In the genomic region with DNA sequence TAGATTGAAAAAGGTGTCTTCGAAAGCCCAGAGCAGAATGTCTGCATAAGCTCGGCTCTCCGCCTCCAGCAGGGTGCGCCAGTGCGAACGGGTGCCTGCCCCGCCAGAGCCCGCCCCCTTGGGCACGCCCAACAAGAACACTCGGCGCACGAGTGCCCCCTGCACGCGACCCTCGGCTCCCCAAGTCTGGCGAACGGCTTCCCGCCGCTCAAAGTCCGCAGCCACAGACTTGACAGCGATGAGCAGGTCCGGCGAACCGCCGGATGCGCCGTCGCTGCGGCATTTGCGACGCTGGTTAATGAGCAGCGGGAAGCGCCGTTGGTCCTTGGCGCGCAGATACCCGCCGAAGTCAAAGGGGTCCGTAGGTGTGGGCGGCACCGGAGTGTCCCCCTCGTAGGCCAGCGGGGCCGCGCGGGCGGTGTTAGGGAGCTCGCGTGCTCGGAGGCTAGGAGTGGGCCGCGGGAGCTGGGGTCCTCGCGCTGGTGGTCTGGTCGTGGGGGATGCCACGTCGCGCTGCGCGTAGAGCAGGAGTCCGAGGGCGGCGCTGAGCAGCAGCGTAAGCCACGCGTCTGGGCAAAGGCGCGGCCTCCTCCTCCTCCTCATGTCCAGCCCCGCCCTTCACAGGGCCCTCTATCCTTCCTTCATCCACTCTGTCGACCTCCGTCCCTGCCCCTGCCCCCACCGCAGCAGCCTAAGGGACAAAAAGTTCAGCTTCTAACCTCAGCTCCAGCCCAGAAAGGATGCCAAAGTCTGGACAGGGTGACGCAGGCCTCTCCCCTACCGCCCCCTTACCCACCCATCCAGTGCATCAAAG, we compare ENCODE assay signal across 8 mouse cellular contexts. TPM values are rescaled to one million over a fixed set of nuclear protein-coding genes. Genes with fewer than 3 reads are reported as not detected.
A peak's percentile ranks its signal among the peaks of the same experiment; 100 is the strongest.
DNase-seq lines count a peak whose midpoint lies in the region; ATAC-seq and TF ChIP-seq lines count a peak whose summit lies in the region.

No protein-coding gene starts in this region.

- peaks cover 18% of the 10 kb centered on the region for H3K4me1 ChIP-seq in hindbrain, embryonic 16.5 days (ENCODE audit: control insufficient read depth, insufficient read depth, low read depth, low read length)

- peak overlapping the region; percentile 69 for H3K27ac ChIP-seq in hindbrain, embryonic 16.5 days (ENCODE audit: low read depth, low read length)
- H3K27ac ChIP-seq in left cerebral cortex, adult 2 months: peak overlapping the region; percentile 76
- no peak overlapping the region for H3K27ac ChIP-seq in macrophage

- H3K9ac ChIP-seq in hindbrain, embryonic 16.5 days (ENCODE audit: low read depth, low read length): peak overlapping the region; percentile 76

- under 1% methylated on average over 70 of the region's 74 CpGs for WGBS in hindbrain, embryonic 16.5 days
- WGBS in macrophage (ENCODE audit: missing documents): 2% methylated on average over 74 of the region's 74 CpGs

- DNase-seq in ZHBTc4 (ENCODE audit: low read depth, low spot score): peak; percentile 95
- DNase-seq in cerebellum, postnatal 4 days (ENCODE audit: low spot score in 2 of 2): peak; percentile 84 to 94
- peak; percentile 88 for DNase-seq in gastrocnemius, adult 18-20 months (ENCODE audit: low spot score)
- DNase-seq in left cerebral cortex, adult 2 months (ENCODE audit: extremely low spot score in 1 of 2, low spot score in 2 of 2): peak; percentile 87 to 91
- peak; percentile 90 for DNase-seq in right cerebral cortex, adult 18-20 months
- peak; percentile 82 for DNase-seq in urinary bladder, adult 2 months (ENCODE audit: low spot score)

- H3K36me3 ChIP-seq in hindbrain, embryonic 16.5 days (ENCODE audit: control insufficient read depth, insufficient read depth, low read length): peaks cover 8% of the 10 kb centered on the region
- peaks cover 32% of the 10 kb centered on the region for H3K36me3 ChIP-seq in macrophage (ENCODE audit: inconsistent target)

- peak; percentile 81 for ATAC-seq in hindbrain, embryonic 16.5 days

- no peaks in the 10 kb centered on the region for H3K79me2 ChIP-seq in macrophage (ENCODE audit: inconsistent target)

- TF ChIP-seq CTCF in left cerebral cortex, adult 2 months (IDR thresholded peaks at IDR 0.05): peak; percentile 87

- peak overlapping the region; percentile 61 for H3K4me3 ChIP-seq in hindbrain, embryonic 16.5 days (ENCODE audit: low read length)
- H3K4me3 ChIP-seq in left cerebral cortex, adult 2 months: peak overlapping the region; percentile 65
- H3K4me3 ChIP-seq in macrophage (ENCODE audit: inconsistent target): peak overlapping the region; percentile 28; the same call in 1 of the 2 replicates

- intact Hi-C loops in left cerebral cortex, adult 2 months (cut with DNase I): no loop called here

- peak overlapping the region; percentile 95 for H3K4me2 ChIP-seq in hindbrain, embryonic 16.5 days (ENCODE audit: low read length)

- H3K9me3 ChIP-seq in hindbrain, embryonic 16.5 days (ENCODE audit: control insufficient read depth, low read length): no peaks in the 10 kb centered on the region

- H3K27me3 ChIP-seq in hindbrain, embryonic 16.5 days (replicated peaks; ENCODE audit: control insufficient read depth, insufficient read depth, low read length): peaks cover 21% of the 10 kb centered on the region

RNA-seq across cellular contexts. Expression of a gene that starts 0.6 kb away (rescaled TPM):
- 1 to 10 TPM; 1.3 to 1.9 TPM for total RNA-seq in gastrocnemius, adult 18-20 months (2021)
- polyA plus RNA-seq in hindbrain, embryonic 16.5 days (2015; fragmentation: Nextera tagmentation; extraction: Ambion mirVana): 12.3 and 12.4 TPM in 2 replicates
- 1 to 10 TPM; 2.1 to 2.8 TPM for total RNA-seq in left cerebral cortex, adult 2 months (2021)
- total RNA-seq in macrophage (2018; cell fraction: chromatin; rRNA removed): 1 to 10 TPM in 12 of 26 experiments, under 1 TPM in 14; 0.33 to 4.9 (median 0.96) TPM
- 1 to 10 TPM in 24 of 26 experiments, under 1 TPM in 2; 0.88 to 4.0 (median 2.0) TPM for total RNA-seq in macrophage (2018; cell fraction: cytosol; rRNA removed)
- 1 to 10 TPM in 20 of 26 experiments, under 1 TPM in 6; 0.74 to 4.7 (median 1.3) TPM for total RNA-seq in macrophage (2018; cell fraction: nucleus; rRNA removed)
- polyA plus RNA-seq in macrophage (2018): 1.8 to 2.8 TPM (median 2.4 TPM) in 3 replicates
- 34.1 and 34.5 TPM in 2 replicates for polyA plus RNA-seq in urinary bladder, adult 2 months (2012; rRNA removed)

RNA-seq across cellular contexts. Expression of a gene that starts 10.1 kb away (rescaled TPM):
- total RNA-seq in gastrocnemius, adult 18-20 months (2021): 1 to 10 TPM; 2.8 to 3.3 TPM
- 20.7 and 21.5 TPM in 2 replicates for polyA plus RNA-seq in hindbrain, embryonic 16.5 days (2015; fragmentation: Nextera tagmentation; extraction: Ambion mirVana)
- total RNA-seq in left cerebral cortex, adult 2 months (2021): 1 to 10 TPM; 8.0 TPM
- total RNA-seq in macrophage (2018; cell fraction: chromatin; rRNA removed): 10 to 100 TPM in 23 of 26 experiments, 1 to 10 TPM in 3; 6.4 to 42.1 (median 25.5) TPM
- total RNA-seq in macrophage (2018; cell fraction: cytosol; rRNA removed): 10 to 100 TPM; 12.6 to 25.2 (median 18.9) TPM
- total RNA-seq in macrophage (2018; cell fraction: nucleus; rRNA removed): 10 to 100 TPM; 10.9 to 31.0 (median 20.4) TPM
- 8.4 to 20.0 TPM (median 19.9 TPM) in 3 replicates for polyA plus RNA-seq in macrophage (2018)
- 15.1 and 15.8 TPM in 2 replicates for polyA plus RNA-seq in urinary bladder, adult 2 months (2012; rRNA removed)

RNA-seq across cellular contexts. Expression of a gene that starts 10.1 kb away (rescaled TPM):
- total RNA-seq in gastrocnemius, adult 18-20 months (2021): under 1 TPM; 0.55 to 0.71 TPM
- polyA plus RNA-seq in hindbrain, embryonic 16.5 days (2015; fragmentation: Nextera tagmentation; extraction: Ambion mirVana): 2.1 and 2.4 TPM in 2 replicates
- total RNA-seq in left cerebral cortex, adult 2 months (2021): 1 to 10 TPM in 1 of 2 experiments, under 1 TPM in 1; 1.00 to 1.1 TPM
- 1 to 10 TPM in 20 of 26 experiments, under 1 TPM in 5, not detected in 1; 0.43 to 5.8 (median 2.3) TPM for total RNA-seq in macrophage (2018; cell fraction: chromatin; rRNA removed)
- 1 to 10 TPM; 2.2 to 8.5 (median 5.7) TPM for total RNA-seq in macrophage (2018; cell fraction: cytosol; rRNA removed)
- total RNA-seq in macrophage (2018; cell fraction: nucleus; rRNA removed): 1 to 10 TPM in 25 of 26 experiments, under 1 TPM in 1; 0.93 to 6.9 (median 3.3) TPM
- polyA plus RNA-seq in macrophage (2018): 2.1 to 7.5 TPM (median 3.9 TPM) in 3 replicates
- 9.1 and 9.5 TPM in 2 replicates for polyA plus RNA-seq in urinary bladder, adult 2 months (2012; rRNA removed)

RNA-seq across cellular contexts. Expression of a gene that starts 15.2 kb away (rescaled TPM):
- 10 to 100 TPM in 1 of 2 experiments, 1 to 10 TPM in 1; 9.8 to 11.1 TPM for total RNA-seq in gastrocnemius, adult 18-20 months (2021)
- 0.80 and 1.2 TPM in 2 replicates for polyA plus RNA-seq in hindbrain, embryonic 16.5 days (2015; fragmentation: Nextera tagmentation; extraction: Ambion mirVana)
- 10 to 100 TPM; 17.2 to 17.5 TPM for total RNA-seq in left cerebral cortex, adult 2 months (2021)
- total RNA-seq in macrophage (2018; cell fraction: chromatin; rRNA removed): 10 to 100 TPM in 8 of 26 experiments, 1 to 10 TPM in 18; 2.7 to 22.5 (median 7.9) TPM
- total RNA-seq in macrophage (2018; cell fraction: cytosol; rRNA removed): 1 to 10 TPM; 2.2 to 7.7 (median 4.6) TPM
- 10 to 100 TPM in 9 of 26 experiments, 1 to 10 TPM in 17; 2.2 to 22.2 (median 5.4) TPM for total RNA-seq in macrophage (2018; cell fraction: nucleus; rRNA removed)
- 2.9 to 8.0 TPM (median 3.4 TPM) in 3 replicates for polyA plus RNA-seq in macrophage (2018)
- 4.8 TPM in 2 replicates for polyA plus RNA-seq in urinary bladder, adult 2 months (2012; rRNA removed)

RNA-seq across cellular contexts. Expression of a gene that starts 21.6 kb away (rescaled TPM):
- 10 to 100 TPM; 32.7 to 38.9 TPM for total RNA-seq in gastrocnemius, adult 18-20 months (2021)
- polyA plus RNA-seq in hindbrain, embryonic 16.5 days (2015; fragmentation: Nextera tagmentation; extraction: Ambion mirVana): 6.2 TPM in 2 replicates
- total RNA-seq in left cerebral cortex, adult 2 months (2021): 10 to 100 TPM in 1 of 2 experiments, 1 to 10 TPM in 1; 8.9 to 10.4 TPM
- under 1 TPM in 6 of 26 experiments, not detected in 20; 0.23 to 0.46 (median 0.26) TPM for total RNA-seq in macrophage (2018; cell fraction: chromatin; rRNA removed)
- under 1 TPM; 0.09 to 0.51 (median 0.29) TPM for total RNA-seq in macrophage (2018; cell fraction: cytosol; rRNA removed)
- under 1 TPM in 8 of 26 experiments, not detected in 18; 0.17 to 0.73 (median 0.30) TPM for total RNA-seq in macrophage (2018; cell fraction: nucleus; rRNA removed)
- 0.16 to 0.77 TPM (median 0.73 TPM) in 3 replicates for polyA plus RNA-seq in macrophage (2018)
- polyA plus RNA-seq in urinary bladder, adult 2 months (2012; rRNA removed): 2.8 and 4.0 TPM in 2 replicates
